Mouse (Mus musculus): ENCODE measurements around the gene Fggy. TPM values are rescaled to one million over a fixed set of nuclear protein-coding genes. Genes with fewer than 3 reads are reported as not detected.

Fggy gene
- polyA plus RNA-seq, 1 experiment from 2014 or later, result 5.6 TPM

DNA sequence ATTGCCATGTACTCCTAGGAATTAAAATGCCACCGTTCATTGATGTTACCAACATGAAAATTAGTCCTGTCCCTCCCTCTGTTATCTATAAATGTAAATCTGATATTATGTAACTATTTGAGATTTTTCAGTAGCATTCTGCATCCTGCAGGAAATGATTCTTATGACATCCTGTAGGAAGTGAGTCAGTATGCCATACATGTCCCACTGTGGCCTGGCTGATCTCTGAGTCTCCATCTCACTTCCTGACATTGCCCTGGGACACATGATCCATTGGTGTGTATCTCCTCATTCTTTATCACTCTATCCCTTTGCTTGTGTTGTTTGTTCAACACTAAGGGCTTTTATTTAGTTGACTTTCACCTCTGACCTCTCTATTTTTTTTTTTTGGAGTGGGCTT is 110.3 kb downstream of the Fggy start:
- no peak overlapping the region for H3K9ac ChIP-seq (replicated peaks; ENCODE audit: low read depth, low read length)
- peaks cover 15% of the 10 kb centered on the region for H3K4me1 ChIP-seq (replicated peaks; ENCODE audit: control insufficient read depth, insufficient read depth, low read length)
- H3K36me3 ChIP-seq (ENCODE audit: control insufficient read depth, insufficient read depth), result no peaks in the 10 kb centered on the region
- ATAC-seq, result no peak
- H3K27me3 ChIP-seq (replicated peaks; ENCODE audit: control insufficient read depth, insufficient read depth, low read length), result no peaks in the 10 kb centered on the region
- no peak overlapping the region for H3K4me3 ChIP-seq (replicated peaks; ENCODE audit: low read length)
- 95% methylated on average over 1 of the region's 1 CpGs for WGBS
- no peaks in the 10 kb centered on the region for H3K9me3 ChIP-seq (ENCODE audit: control insufficient read depth, low read length)
- H3K4me2 ChIP-seq (ENCODE audit: low read length), result no peak overlapping the region
- H3K27ac ChIP-seq (ENCODE audit: low read length), result no peak overlapping the region

DNA sequence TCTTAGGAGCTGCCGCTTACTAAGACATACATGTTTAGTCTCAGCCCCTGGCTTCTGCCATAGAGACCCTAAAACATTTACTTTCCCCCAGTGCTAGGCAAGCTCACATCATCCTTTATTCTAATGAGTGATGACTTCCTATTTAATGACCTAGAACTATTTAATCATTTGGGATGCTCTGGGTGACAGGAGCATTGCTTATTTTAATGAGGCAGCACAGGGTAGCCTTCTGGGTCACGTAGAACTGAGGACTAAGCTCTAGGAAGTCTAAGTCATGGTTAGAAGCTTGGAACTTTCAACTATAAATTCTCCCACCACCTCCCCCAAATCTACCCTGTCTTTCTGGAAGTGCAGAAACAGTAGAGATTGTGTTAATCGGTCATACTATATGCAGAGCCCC is 111.2 kb downstream of the Fggy start:
- Histone ChIP-seq H3K27ac (ENCODE audit: low read length) (no peak overlapping the region), H3K36me3 (ENCODE audit: control insufficient read depth, insufficient read depth) (no peaks in the 10 kb centered on the region), H3K4me1 (replicated peaks; ENCODE audit: control insufficient read depth, insufficient read depth, low read length) (peaks cover 15% of the 10 kb centered on the region), H3K27me3 (replicated peaks; ENCODE audit: control insufficient read depth, insufficient read depth, low read length) (no peaks in the 10 kb centered on the region), H3K9me3 (ENCODE audit: control insufficient read depth, low read length) (no peaks in the 10 kb centered on the region), H3K4me2 (ENCODE audit: low read length) (no peak overlapping the region), H3K4me3 (replicated peaks; ENCODE audit: low read length) (no peak overlapping the region), H3K9ac (replicated peaks; ENCODE audit: low read depth, low read length) (no peak overlapping the region)
- no peak for ATAC-seq
- WGBS, result 95% methylated on average over 3 of the region's 3 CpGs

DNA sequence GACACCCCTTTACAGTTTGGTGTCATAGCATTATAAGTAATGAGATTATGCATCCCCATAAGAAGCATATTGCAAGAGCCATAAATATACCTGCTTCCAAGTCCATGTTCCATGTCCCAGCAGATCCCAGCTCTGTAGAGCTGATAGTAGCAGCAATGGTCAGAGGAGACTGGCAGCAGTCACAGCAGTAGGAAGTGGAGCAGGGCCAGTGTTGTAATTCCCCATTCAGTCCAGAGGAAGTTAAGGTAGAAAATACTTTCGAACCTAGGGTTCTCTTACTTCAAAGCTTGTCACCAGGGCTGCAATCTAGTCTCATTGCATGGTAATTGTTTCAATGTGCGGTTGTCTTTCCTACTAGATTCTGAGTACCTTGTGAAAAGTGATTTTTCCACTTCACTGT is 112.0 kb downstream of the Fggy start:
- H3K4me2 ChIP-seq (ENCODE audit: low read length), result no peak overlapping the region
- no peak for ATAC-seq
- H3K9ac ChIP-seq (replicated peaks; ENCODE audit: low read depth, low read length), result no peak overlapping the region
- H3K27me3 ChIP-seq (replicated peaks; ENCODE audit: control insufficient read depth, insufficient read depth, low read length), result no peaks in the 10 kb centered on the region
- WGBS, result 44% methylated on average over 2 of the region's 2 CpGs
- H3K9me3 ChIP-seq (ENCODE audit: control insufficient read depth, low read length), result no peaks in the 10 kb centered on the region
- H3K27ac ChIP-seq (ENCODE audit: low read length), result no peak overlapping the region
- H3K36me3 ChIP-seq (ENCODE audit: control insufficient read depth, insufficient read depth), result no peaks in the 10 kb centered on the region
- peaks cover 9% of the 10 kb centered on the region for H3K4me1 ChIP-seq (replicated peaks; ENCODE audit: control insufficient read depth, insufficient read depth, low read length)
- no peak overlapping the region for H3K4me3 ChIP-seq (replicated peaks; ENCODE audit: low read length)

DNA sequence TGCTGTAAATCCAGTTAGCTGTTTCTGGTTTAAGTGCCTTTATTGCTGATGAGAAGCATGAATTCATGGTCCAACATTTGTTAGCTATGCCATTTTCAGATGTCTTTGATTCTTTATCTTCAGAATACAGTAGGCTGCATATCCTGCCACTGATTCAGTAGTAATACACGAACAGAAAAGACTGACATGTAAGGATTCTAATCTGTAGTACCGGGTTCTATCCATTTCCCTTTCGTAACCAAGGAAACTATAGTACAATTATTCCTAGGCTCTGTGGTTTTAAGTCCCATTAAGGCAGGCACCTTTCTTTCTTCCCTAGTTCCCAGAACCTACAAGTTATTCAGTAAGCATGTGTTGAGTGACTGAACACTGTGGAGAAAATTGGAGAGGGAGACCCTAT is 113.3 kb downstream of the Fggy start:
- H3K4me2 ChIP-seq (ENCODE audit: low read length), result no peak overlapping the region
- no peaks in the 10 kb centered on the region for H3K27me3 ChIP-seq (replicated peaks; ENCODE audit: control insufficient read depth, insufficient read depth, low read length)
- peaks cover 9% of the 10 kb centered on the region; the same call in 1 of the 2 replicates for H3K4me1 ChIP-seq (replicated peaks; ENCODE audit: control insufficient read depth, insufficient read depth, low read length)
- no peaks in the 10 kb centered on the region for H3K36me3 ChIP-seq (ENCODE audit: control insufficient read depth, insufficient read depth)
- H3K9ac ChIP-seq (replicated peaks; ENCODE audit: low read depth, low read length), result no peak overlapping the region
- H3K9me3 ChIP-seq (ENCODE audit: control insufficient read depth, low read length), result no peaks in the 10 kb centered on the region
- no peak overlapping the region for H3K4me3 ChIP-seq (replicated peaks; ENCODE audit: low read length)
- peak; percentile 31 for ATAC-seq
- no peak overlapping the region for H3K27ac ChIP-seq (ENCODE audit: low read length)
- WGBS, result 50% methylated on average over 3 of the region's 3 CpGs

DNA sequence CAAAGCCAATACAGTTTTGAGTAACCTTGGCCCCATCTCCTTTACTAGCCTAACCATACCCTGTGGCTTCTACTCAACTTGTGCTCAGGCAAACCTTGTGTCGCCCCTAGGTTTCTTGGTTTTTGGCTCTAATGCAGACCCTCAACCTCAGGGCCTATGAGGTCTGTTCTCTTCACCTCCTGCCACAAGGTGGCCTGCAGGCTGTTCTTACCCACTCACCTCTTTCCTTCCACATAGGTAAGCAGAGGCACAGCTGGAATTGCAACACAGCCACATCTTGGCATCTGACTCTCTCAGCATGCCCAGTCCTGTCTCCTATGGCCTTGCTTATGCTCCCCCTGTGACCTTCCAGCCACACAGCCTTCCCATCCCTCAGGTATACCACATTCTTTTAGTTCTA is 114.7 kb downstream of the Fggy start:
- H3K4me3 ChIP-seq (replicated peaks; ENCODE audit: low read length), result no peak overlapping the region
- H3K4me2 ChIP-seq (ENCODE audit: low read length), result no peak overlapping the region
- no peak overlapping the region for H3K9ac ChIP-seq (replicated peaks; ENCODE audit: low read depth, low read length)
- no peak overlapping the region for H3K27ac ChIP-seq (ENCODE audit: low read length)
- no peaks in the 10 kb centered on the region for H3K27me3 ChIP-seq (replicated peaks; ENCODE audit: control insufficient read depth, insufficient read depth, low read length)
- 100% methylated on average over 1 of the region's 1 CpGs for WGBS
- H3K9me3 ChIP-seq (ENCODE audit: control insufficient read depth, low read length), result no peaks in the 10 kb centered on the region
- peaks cover under 1% of the 10 kb centered on the region; the same call in 1 of the 2 replicates for H3K4me1 ChIP-seq (replicated peaks; ENCODE audit: control insufficient read depth, insufficient read depth, low read length)
- H3K36me3 ChIP-seq (ENCODE audit: control insufficient read depth, insufficient read depth), result no peaks in the 10 kb centered on the region
- no peak for ATAC-seq

DNA sequence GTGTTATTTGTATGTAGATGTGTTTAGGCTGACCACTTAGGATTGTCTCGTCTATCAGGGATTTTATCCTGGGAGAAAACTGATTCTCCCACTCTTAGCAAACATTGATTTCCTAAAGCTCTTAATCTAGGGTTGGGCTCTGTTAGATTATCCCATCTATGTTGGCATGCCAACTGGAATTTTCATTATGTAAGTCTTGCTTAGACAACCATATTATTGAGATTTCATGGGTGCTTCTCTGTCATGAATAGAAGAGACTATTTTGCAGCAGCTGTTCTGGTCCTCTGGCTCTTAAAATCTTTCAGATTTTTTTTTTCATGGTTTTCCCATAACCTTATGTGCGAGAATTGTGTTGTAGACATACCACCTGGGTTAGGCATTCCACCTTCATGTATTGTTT is 119.1 kb downstream of the Fggy start:
- Histone ChIP-seq H3K9ac (replicated peaks; ENCODE audit: low read depth, low read length) (no peak overlapping the region), H3K4me2 (ENCODE audit: low read length) (no peak overlapping the region), H3K9me3 (ENCODE audit: control insufficient read depth, low read length) (no peaks in the 10 kb centered on the region), H3K4me3 (replicated peaks; ENCODE audit: low read length) (no peak overlapping the region), H3K27me3 (replicated peaks; ENCODE audit: control insufficient read depth, insufficient read depth, low read length) (no peaks in the 10 kb centered on the region), H3K36me3 (ENCODE audit: control insufficient read depth, insufficient read depth) (no peaks in the 10 kb centered on the region), H3K4me1 (replicated peaks; ENCODE audit: control insufficient read depth, insufficient read depth, low read length) (no peaks in the 10 kb centered on the region), H3K27ac (ENCODE audit: low read length) (no peak overlapping the region)
- ATAC-seq, result no peak
- WGBS, result 88% methylated on average over 2 of the region's 2 CpGs

DNA sequence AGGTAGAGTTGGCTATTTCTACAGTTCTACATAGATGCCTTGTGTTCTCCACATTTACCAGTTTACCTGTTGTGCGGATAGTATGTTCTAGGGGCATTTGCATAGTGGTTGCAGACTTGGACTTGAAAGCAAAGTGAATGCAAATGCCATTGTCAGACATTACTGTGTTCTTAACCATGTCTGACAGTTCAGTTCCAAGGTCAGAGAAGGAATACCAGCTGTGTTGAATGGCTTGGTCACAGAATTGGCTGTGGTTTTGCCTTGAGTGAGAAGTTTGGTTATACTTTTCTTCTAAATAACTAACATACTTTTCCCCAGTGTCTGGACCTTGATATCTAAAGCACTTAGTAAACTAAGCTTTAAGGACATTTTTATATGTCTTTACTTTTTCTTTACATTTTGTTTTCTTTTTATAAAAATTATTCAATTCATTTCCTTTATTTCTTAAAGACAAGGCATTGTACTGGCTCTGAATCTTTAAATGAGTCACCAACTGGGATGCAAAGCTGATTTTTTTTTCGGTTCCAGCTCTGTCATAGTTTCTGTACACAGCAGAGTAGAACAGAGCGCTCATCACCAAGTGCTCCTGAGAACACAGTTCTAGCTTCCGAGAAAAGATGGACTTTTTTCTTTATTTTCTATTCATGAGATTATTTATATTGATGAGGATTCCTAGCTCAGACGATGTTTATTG is 123.6 kb downstream of the Fggy start:
- peaks cover 9% of the 10 kb centered on the region for H3K4me1 ChIP-seq (replicated peaks; ENCODE audit: control insufficient read depth, insufficient read depth, low read length)
- H3K9ac ChIP-seq (replicated peaks; ENCODE audit: low read depth, low read length), result no peak overlapping the region
- no peaks in the 10 kb centered on the region for H3K27me3 ChIP-seq (replicated peaks; ENCODE audit: control insufficient read depth, insufficient read depth, low read length)
- H3K27ac ChIP-seq (ENCODE audit: low read length), result no peak overlapping the region
- no peak overlapping the region for H3K4me2 ChIP-seq (ENCODE audit: low read length)
- no peaks in the 10 kb centered on the region for H3K9me3 ChIP-seq (ENCODE audit: control insufficient read depth, low read length)
- 86% methylated on average over 5 of the region's 5 CpGs for WGBS
- no peak for ATAC-seq
- no peak overlapping the region for H3K4me3 ChIP-seq (replicated peaks; ENCODE audit: low read length)
- no peaks in the 10 kb centered on the region for H3K36me3 ChIP-seq (ENCODE audit: control insufficient read depth, insufficient read depth)

DNA sequence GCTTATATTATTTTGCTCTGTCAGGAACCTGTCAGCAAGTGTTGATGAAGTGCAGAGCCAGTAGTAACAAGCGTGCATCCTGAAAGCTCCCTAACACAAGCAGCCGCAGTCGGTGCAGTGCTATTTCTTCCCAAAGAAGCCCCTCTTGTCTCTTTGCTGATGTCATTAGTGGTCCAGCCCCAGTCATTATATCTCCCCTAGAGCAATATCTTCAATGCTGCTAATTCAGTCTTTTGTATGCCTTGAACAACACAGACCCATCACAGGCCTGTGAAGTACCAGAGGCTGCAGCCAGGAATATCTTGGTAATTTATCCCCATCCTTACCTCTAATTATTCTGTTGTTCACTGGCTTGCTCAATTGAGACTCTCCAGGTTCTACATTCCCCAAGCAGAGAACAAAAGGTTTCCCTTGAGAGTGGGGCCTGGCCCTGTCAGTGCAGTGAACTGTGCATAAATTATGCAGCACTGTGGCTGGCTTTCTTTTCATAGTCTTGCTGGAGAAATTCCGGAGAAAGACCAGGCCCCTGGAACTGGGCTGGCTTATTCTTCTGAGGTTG is 127.3 kb downstream of the Fggy start:
- no peaks in the 10 kb centered on the region for H3K36me3 ChIP-seq (ENCODE audit: control insufficient read depth, insufficient read depth)
- H3K27me3 ChIP-seq (replicated peaks; ENCODE audit: control insufficient read depth, insufficient read depth, low read length), result no peaks in the 10 kb centered on the region
- H3K9me3 ChIP-seq (ENCODE audit: control insufficient read depth, low read length), result no peaks in the 10 kb centered on the region
- H3K4me1 ChIP-seq (replicated peaks; ENCODE audit: control insufficient read depth, insufficient read depth, low read length), result peaks cover 9% of the 10 kb centered on the region
- H3K4me2 ChIP-seq (ENCODE audit: low read length), result no peak overlapping the region
- 6% methylated on average over 4 of the region's 4 CpGs for WGBS
- peak overlapping the region; percentile 45 for H3K27ac ChIP-seq (ENCODE audit: low read length)
- no peak overlapping the region for H3K4me3 ChIP-seq (replicated peaks; ENCODE audit: low read length)
- no peak overlapping the region for H3K9ac ChIP-seq (replicated peaks; ENCODE audit: low read depth, low read length)
- peak; percentile 94 for ATAC-seq

DNA sequence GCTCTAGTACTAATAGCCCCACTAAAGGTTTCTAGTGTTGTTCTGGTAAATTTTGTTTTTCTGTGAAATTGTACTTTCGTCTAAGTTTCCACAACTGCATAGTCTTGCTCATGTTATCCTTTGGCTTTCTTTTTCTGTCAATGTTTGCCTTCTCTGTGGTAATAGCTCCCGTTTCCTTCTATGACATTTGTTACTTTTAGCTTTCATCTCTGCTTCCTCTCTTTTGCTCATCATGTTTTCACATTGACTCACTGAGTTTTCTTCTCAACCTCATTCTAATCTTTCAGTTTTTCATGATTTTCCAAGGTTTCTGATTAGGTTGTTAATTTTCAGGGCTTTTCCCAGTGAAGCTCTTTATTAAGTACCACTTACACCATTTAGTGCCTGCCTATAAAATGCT is 129.5 kb downstream of the Fggy start:
- Histone ChIP-seq H3K4me2 (ENCODE audit: low read length) (no peak overlapping the region), H3K4me3 (replicated peaks; ENCODE audit: low read length) (no peak overlapping the region), H3K9me3 (ENCODE audit: control insufficient read depth, low read length) (no peaks in the 10 kb centered on the region), H3K27ac (ENCODE audit: low read length) (no peak overlapping the region), H3K4me1 (replicated peaks; ENCODE audit: control insufficient read depth, insufficient read depth, low read length) (peaks cover 9% of the 10 kb centered on the region), H3K27me3 (replicated peaks; ENCODE audit: control insufficient read depth, insufficient read depth, low read length) (no peaks in the 10 kb centered on the region), H3K36me3 (ENCODE audit: control insufficient read depth, insufficient read depth) (no peaks in the 10 kb centered on the region), H3K9ac (replicated peaks; ENCODE audit: low read depth, low read length) (no peak overlapping the region)
- 93% methylated on average over 2 of the region's 2 CpGs for WGBS
- ATAC-seq, result no peak

DNA sequence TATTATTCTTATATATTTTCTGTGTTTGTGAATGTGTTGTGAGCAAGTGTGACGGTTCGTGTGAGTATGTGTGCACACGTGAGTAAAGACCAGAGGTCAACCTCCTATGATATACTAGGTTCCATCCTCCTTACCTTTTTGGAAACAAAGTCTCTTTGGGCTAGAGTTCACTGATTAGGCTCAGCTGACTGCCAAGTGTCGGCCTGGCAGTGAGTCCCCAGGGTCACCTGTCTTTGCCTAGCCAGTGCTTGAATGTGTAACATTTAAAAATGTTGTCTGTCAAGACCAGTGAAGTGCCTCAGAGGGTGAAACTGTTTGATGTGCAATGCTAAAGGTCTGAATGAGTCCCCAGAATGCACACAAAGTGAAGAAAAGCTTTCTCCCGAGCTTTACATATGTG is 130.0 kb downstream of the Fggy start:
- H3K9ac ChIP-seq (replicated peaks; ENCODE audit: low read depth, low read length), result no peak overlapping the region
- H3K9me3 ChIP-seq (ENCODE audit: control insufficient read depth, low read length), result no peaks in the 10 kb centered on the region
- no peaks in the 10 kb centered on the region for H3K36me3 ChIP-seq (ENCODE audit: control insufficient read depth, insufficient read depth)
- peaks cover 9% of the 10 kb centered on the region for H3K4me1 ChIP-seq (replicated peaks; ENCODE audit: control insufficient read depth, insufficient read depth, low read length)
- no peak for ATAC-seq
- no peak overlapping the region for H3K4me2 ChIP-seq (ENCODE audit: low read length)
- H3K4me3 ChIP-seq (replicated peaks; ENCODE audit: low read length), result no peak overlapping the region
- no peak overlapping the region for H3K27ac ChIP-seq (ENCODE audit: low read length)
- WGBS, result 88% methylated on average over 5 of the region's 5 CpGs
- H3K27me3 ChIP-seq (replicated peaks; ENCODE audit: control insufficient read depth, insufficient read depth, low read length), result no peaks in the 10 kb centered on the region
